Mouse (Mus musculus): ENCODE measurements around the gene Mapk7. TPM values are rescaled to one million over a fixed set of nuclear protein-coding genes. Genes with fewer than 3 reads are reported as not detected.
A peak's percentile ranks its signal among the peaks of the same experiment; 100 is the strongest.

Mapk7 gene
- 63.3 and 73.1 TPM in 2 replicates for polyA plus RNA-seq (2015; fragmentation: Nextera tagmentation; extraction: Ambion mirVana)

DNA sequence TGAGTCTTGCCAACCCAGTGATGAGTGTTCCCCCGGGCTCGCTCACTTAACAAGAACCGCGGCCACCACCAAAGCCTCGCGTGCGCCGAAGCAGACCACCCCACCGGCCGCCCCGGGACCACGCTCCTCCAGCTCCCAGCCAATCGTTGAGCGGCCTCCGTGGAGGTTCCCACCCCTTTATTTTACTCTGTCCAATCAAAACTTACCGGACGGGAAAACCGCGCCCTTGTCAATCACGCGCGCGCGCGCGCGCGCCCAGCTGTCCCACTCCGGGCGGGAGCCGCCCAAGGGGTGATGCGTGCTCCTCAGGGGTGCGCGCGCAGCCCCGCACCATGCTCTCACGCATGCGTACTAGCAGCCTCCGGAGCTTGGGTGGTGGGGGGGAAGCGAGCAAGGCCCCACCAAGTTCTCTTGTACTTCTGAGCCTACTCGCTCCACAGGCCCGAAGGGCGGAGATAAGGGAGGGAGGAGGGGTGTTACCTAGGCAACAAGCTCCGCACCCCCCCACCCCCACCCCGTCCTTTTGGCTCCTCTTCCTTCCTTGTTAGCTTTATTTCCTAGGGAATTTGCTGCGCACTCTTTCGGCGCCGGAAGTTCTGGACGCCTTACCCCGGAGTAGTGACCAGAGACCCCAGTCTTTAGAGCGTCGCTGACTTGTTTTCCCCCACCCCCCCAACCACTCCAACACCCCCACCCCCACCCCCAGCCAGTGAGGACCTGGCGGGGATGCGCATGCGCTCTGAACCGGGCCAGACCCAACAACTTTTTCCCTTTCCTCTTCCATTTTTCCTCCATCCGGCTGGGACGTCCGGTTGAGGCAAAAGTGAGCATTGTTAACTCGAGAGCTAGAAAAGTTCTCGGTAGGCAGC is at the start of gene Mapk7:
Gene Mapk7 (minus strand): TSS at position 278 of the 869 bp plus-strand sequence.
- H3K27me3 ChIP-seq (replicated peaks; ENCODE audit: control insufficient read depth, insufficient read depth, low read length): no peaks in the 10 kb centered on the region
- H3K4me2 ChIP-seq (ENCODE audit: low read length): peak within 1 kb of the TSS; percentile 84
- peaks cover 15% of the 10 kb centered on the region for H3K4me1 ChIP-seq (ENCODE audit: control insufficient read depth, insufficient read depth, low read depth, low read length)
- WGBS: under 1% methylated on average over 62 of the region's 62 CpGs
- no peaks in the 10 kb centered on the region for H3K9me3 ChIP-seq (ENCODE audit: control insufficient read depth, low read length)
- H3K27ac ChIP-seq (ENCODE audit: low read depth, low read length): peak within 1 kb of the TSS; percentile 91
- peaks cover 25% of the 10 kb centered on the region for H3K36me3 ChIP-seq (ENCODE audit: control insufficient read depth, insufficient read depth, low read length)
- peak within 1 kb of the TSS; percentile 89 for H3K9ac ChIP-seq (ENCODE audit: low read depth, low read length)
- peak within 1 kb of the TSS; percentile 80 for H3K4me3 ChIP-seq (ENCODE audit: low read length)
- peak; percentile 97 for ATAC-seq

DNA sequence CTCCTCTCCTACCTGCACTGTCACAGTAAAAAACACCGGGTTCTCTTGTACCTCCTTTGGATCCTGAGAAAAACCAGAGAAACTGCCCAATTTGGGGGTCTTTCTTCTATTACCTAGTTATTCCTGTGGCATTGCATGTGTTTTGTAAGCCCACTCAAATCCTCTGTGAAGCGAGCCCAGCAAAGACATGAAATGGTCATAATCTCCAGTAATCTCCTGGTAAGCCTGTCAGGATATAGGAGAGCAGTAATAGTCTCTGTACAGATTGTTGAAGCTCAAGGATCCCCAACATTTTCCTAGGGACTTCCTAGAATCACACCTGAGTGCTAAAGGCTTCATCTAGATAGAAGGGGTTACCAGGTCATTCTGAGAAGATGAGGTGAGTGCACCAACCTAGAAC is 46.9 kb upstream of the Mapk7 start:
- Histone ChIP-seq H3K4me3 (ENCODE audit: low read length) (no peak overlapping the region), H3K9ac (ENCODE audit: low read depth, low read length) (no peak overlapping the region), H3K27me3 (replicated peaks; ENCODE audit: control insufficient read depth, insufficient read depth, low read length) (no peaks in the 10 kb centered on the region), H3K4me1 (ENCODE audit: control insufficient read depth, insufficient read depth, low read depth, low read length) (no peaks in the 10 kb centered on the region), H3K4me2 (ENCODE audit: low read length) (no peak overlapping the region), H3K36me3 (ENCODE audit: control insufficient read depth, insufficient read depth, low read length) (peaks cover 7% of the 10 kb centered on the region), H3K27ac (ENCODE audit: low read depth, low read length) (no peak overlapping the region), H3K9me3 (ENCODE audit: control insufficient read depth, low read length) (no peaks in the 10 kb centered on the region)
- WGBS: 96% methylated on average over 2 of the region's 2 CpGs
- no peak for ATAC-seq

DNA sequence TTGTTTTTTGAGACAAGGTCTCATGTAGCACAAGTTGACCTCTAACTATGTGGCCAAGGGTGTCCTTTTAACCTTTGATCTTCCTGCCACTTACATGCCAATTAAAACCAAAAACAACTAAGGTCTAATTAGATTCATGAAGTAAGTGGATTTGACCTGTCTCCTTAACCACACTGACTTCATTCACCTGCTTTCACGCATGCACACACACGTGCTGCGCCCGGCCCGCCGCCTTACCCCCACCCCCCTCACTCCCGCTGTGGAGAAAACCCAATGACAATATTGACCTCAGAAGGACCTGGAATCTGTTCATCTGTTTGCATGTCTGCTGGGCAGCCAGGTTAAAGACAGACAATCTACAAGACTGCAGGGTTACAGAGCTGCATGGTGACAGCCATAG is 46.4 kb upstream of the Mapk7 start:
- Histone ChIP-seq H3K27me3 (replicated peaks; ENCODE audit: control insufficient read depth, insufficient read depth, low read length) (no peaks in the 10 kb centered on the region), H3K4me2 (ENCODE audit: low read length) (no peak overlapping the region), H3K36me3 (ENCODE audit: control insufficient read depth, insufficient read depth, low read length) (peaks cover 4% of the 10 kb centered on the region), H3K27ac (ENCODE audit: low read depth, low read length) (no peak overlapping the region), H3K9me3 (ENCODE audit: control insufficient read depth, low read length) (no peaks in the 10 kb centered on the region), H3K4me1 (ENCODE audit: control insufficient read depth, insufficient read depth, low read depth, low read length) (no peaks in the 10 kb centered on the region), H3K9ac (ENCODE audit: low read depth, low read length) (no peak overlapping the region), H3K4me3 (ENCODE audit: low read length) (no peak overlapping the region)
- 82% methylated on average over 7 of the region's 7 CpGs for WGBS
- no peak for ATAC-seq

DNA sequence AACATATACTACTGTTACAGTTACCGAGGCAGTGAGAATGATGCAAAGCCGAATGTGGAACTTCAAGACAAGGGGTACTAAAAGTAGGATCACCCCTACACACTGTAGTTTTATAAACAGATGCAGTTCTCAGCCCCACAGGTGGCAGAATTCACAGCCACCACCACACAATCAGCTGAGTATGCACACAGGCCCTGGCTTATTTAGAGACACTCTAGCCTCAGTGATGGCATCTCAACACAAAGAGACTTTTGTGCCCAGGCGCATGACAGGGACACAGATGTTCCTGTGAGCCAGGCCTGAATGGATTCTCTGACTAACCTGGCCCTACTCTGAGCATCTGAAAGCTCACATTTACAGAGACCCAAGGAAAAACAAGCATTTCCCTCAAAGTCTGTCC is 43.2 kb upstream of the Mapk7 start:
- 82% methylated on average over 3 of the region's 3 CpGs for WGBS
- no peaks in the 10 kb centered on the region; the same call in 1 of the 2 replicates for H3K36me3 ChIP-seq (ENCODE audit: control insufficient read depth, insufficient read depth, low read length)
- no peaks in the 10 kb centered on the region for H3K4me1 ChIP-seq (ENCODE audit: control insufficient read depth, insufficient read depth, low read depth, low read length)
- H3K9ac ChIP-seq (ENCODE audit: low read depth, low read length): no peak overlapping the region
- H3K4me2 ChIP-seq (ENCODE audit: low read length): no peak overlapping the region
- no peak overlapping the region for H3K4me3 ChIP-seq (ENCODE audit: low read length)
- no peaks in the 10 kb centered on the region for H3K9me3 ChIP-seq (ENCODE audit: control insufficient read depth, low read length)
- ATAC-seq: no peak
- no peak overlapping the region; the same call in 1 of the 2 replicates for H3K27ac ChIP-seq (ENCODE audit: low read depth, low read length)
- H3K27me3 ChIP-seq (replicated peaks; ENCODE audit: control insufficient read depth, insufficient read depth, low read length): no peaks in the 10 kb centered on the region

DNA sequence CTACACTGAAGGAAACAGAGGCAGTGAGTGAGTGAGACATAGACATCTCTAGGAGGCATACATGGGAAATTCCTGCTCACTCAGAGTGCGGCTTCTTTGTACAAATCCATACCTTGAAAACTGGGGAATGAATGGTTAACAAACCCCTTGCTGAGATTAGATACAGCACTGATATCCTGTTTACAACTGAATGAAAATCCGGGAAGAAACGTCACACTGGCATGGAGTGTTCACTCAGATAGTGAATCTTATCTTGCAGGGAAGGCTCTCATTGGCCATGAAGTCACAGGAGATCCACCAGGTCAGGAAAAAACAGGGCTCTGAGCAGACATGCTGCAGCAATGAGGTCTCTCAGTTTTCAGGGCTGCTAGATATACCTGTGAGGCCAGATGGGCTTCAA is 42.7 kb upstream of the Mapk7 start:
- H3K4me2 ChIP-seq (ENCODE audit: low read length): no peak overlapping the region
- no peak overlapping the region; the same call in 1 of the 2 replicates for H3K27ac ChIP-seq (ENCODE audit: low read depth, low read length)
- no peaks in the 10 kb centered on the region for H3K27me3 ChIP-seq (replicated peaks; ENCODE audit: control insufficient read depth, insufficient read depth, low read length)
- H3K4me3 ChIP-seq (ENCODE audit: low read length): no peak overlapping the region
- no peaks in the 10 kb centered on the region; the same call in 1 of the 2 replicates for H3K36me3 ChIP-seq (ENCODE audit: control insufficient read depth, insufficient read depth, low read length)
- no peaks in the 10 kb centered on the region for H3K9me3 ChIP-seq (ENCODE audit: control insufficient read depth, low read length)
- H3K9ac ChIP-seq (ENCODE audit: low read depth, low read length): no peak overlapping the region
- WGBS: 75% methylated on average over 3 of the region's 3 CpGs
- H3K4me1 ChIP-seq (ENCODE audit: control insufficient read depth, insufficient read depth, low read depth, low read length): no peaks in the 10 kb centered on the region
- ATAC-seq: no peak

DNA sequence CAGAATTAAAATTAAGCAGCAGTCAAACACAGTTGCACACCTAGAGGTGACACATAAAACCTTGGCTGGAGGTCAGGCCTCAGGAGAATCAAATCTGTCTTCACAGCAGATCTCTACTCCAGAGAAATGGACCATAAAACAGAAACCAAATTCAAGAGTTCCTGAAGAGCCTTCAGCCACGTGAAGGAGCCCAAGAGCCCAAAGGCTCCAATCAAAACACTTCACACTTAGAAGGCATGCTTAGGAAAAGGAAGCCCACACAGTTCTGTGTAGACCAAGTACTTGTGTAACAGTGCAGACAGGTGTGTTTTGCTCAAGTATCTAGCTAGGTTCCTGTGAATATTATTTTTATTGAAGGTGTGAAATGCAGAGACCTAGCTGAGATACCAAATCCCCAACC is 41.3 kb upstream of the Mapk7 start:
- Histone ChIP-seq H3K36me3 (ENCODE audit: control insufficient read depth, insufficient read depth, low read length) (no peaks in the 10 kb centered on the region; the same call in 1 of the 2 replicates), H3K4me1 (ENCODE audit: control insufficient read depth, insufficient read depth, low read depth, low read length) (no peaks in the 10 kb centered on the region), H3K4me3 (ENCODE audit: low read length) (no peak overlapping the region), H3K9me3 (ENCODE audit: control insufficient read depth, low read length) (no peaks in the 10 kb centered on the region), H3K4me2 (ENCODE audit: low read length) (no peak overlapping the region), H3K27me3 (replicated peaks; ENCODE audit: control insufficient read depth, insufficient read depth, low read length) (no peaks in the 10 kb centered on the region), H3K27ac (ENCODE audit: low read depth, low read length) (no peak overlapping the region), H3K9ac (ENCODE audit: low read depth, low read length) (no peak overlapping the region)
- WGBS: 74% methylated on average over 1 of the region's 1 CpGs
- ATAC-seq: no peak

DNA sequence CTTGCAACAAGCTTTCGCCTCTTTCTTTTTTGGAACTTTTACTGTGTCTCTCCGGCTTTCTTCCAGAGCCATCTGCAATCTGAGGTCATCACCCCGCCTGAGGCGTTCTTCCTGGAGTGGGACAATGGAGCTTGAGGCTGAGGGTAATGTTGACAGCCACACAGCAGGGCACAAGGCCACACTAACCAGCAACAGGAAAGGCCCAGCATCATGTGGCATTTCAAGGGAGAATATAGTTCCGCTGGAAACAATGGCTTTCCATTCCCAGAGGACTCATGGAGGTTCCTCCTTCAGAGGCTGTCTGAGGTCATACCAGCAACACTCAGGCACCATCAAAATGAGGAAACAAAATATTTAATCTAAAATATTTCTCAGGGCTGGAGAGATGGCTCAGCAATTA is 39.4 kb upstream of the Mapk7 start:
- Histone ChIP-seq H3K4me2 (ENCODE audit: low read length) (no peak overlapping the region), H3K9ac (ENCODE audit: low read depth, low read length) (no peak overlapping the region), H3K9me3 (ENCODE audit: control insufficient read depth, low read length) (no peaks in the 10 kb centered on the region), H3K36me3 (ENCODE audit: control insufficient read depth, insufficient read depth, low read length) (no peaks in the 10 kb centered on the region; the same call in 1 of the 2 replicates), H3K27ac (ENCODE audit: low read depth, low read length) (no peak overlapping the region), H3K4me1 (ENCODE audit: control insufficient read depth, insufficient read depth, low read depth, low read length) (peaks cover 6% of the 10 kb centered on the region), H3K27me3 (replicated peaks; ENCODE audit: control insufficient read depth, insufficient read depth, low read length) (no peaks in the 10 kb centered on the region), H3K4me3 (ENCODE audit: low read length) (no peak overlapping the region)
- no peak for ATAC-seq
- WGBS: 56% methylated on average over 5 of the region's 5 CpGs

DNA sequence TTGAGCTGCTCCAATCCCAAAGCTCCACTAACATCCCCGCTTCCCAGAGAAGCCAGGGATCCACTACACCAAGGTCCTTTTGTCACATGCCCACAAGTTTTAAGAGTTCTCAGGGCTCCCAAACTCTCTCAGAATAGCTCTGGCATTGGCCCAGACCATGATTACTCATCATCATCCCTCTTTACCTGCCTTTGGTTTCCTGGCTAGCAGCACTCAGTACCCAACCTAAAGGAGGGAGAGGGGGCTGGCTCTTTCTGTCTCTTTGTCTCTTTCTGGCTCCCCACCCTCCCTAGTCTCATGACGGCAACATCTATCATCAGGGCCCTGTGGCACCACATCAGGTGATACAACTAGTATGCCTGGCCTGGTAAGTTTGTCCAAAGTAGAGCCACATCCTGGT is 38.6 kb upstream of the Mapk7 start:
- no peaks in the 10 kb centered on the region for H3K27me3 ChIP-seq (replicated peaks; ENCODE audit: control insufficient read depth, insufficient read depth, low read length)
- WGBS: 92% methylated on average over 2 of the region's 2 CpGs
- ATAC-seq: no peak
- no peak overlapping the region for H3K4me2 ChIP-seq (ENCODE audit: low read length)
- H3K9me3 ChIP-seq (ENCODE audit: control insufficient read depth, low read length): no peaks in the 10 kb centered on the region
- no peak overlapping the region for H3K9ac ChIP-seq (ENCODE audit: low read depth, low read length)
- no peak overlapping the region for H3K27ac ChIP-seq (ENCODE audit: low read depth, low read length)
- H3K4me1 ChIP-seq (ENCODE audit: control insufficient read depth, insufficient read depth, low read depth, low read length): peaks cover 6% of the 10 kb centered on the region
- H3K36me3 ChIP-seq (ENCODE audit: control insufficient read depth, insufficient read depth, low read length): no peaks in the 10 kb centered on the region
- no peak overlapping the region for H3K4me3 ChIP-seq (ENCODE audit: low read length)

DNA sequence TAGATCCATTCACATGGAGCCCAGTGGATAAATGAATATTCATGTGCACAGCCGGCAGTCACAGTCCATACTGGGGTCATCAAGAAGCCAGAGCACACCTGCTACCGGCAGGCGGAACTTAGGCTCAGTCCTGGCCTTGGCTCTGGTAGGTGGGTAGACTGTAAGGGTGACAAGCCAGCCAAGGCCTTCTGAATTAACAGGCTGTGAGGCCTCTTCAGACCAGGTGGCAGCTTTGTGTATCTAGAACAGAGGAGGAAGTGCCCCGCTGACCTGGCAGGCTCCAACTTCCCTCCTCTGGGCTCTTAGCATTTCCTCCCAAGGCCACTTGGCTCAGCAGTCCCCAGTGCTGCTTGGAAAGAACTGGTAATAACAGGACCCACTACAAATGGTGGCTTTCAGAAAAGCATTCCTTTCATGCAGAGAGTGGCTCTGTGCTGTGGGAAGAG is 35.1 kb upstream of the Mapk7 start:
- Histone ChIP-seq H3K9me3 (ENCODE audit: control insufficient read depth, low read length) (no peaks in the 10 kb centered on the region), H3K4me3 (ENCODE audit: low read length) (no peak overlapping the region), H3K36me3 (ENCODE audit: control insufficient read depth, insufficient read depth, low read length) (no peaks in the 10 kb centered on the region), H3K4me2 (ENCODE audit: low read length) (no peak overlapping the region), H3K9ac (ENCODE audit: low read depth, low read length) (no peak overlapping the region), H3K4me1 (ENCODE audit: control insufficient read depth, insufficient read depth, low read depth, low read length) (peaks cover 9% of the 10 kb centered on the region), H3K27ac (ENCODE audit: low read depth, low read length) (peak overlapping the region; percentile 5; the same call in 1 of the 2 replicates), H3K27me3 (replicated peaks; ENCODE audit: control insufficient read depth, insufficient read depth, low read length) (no peaks in the 10 kb centered on the region)
- ATAC-seq: peak; percentile 89
- 16% methylated on average over 4 of the region's 4 CpGs for WGBS
